Mouse (Mus musculus): Measurements from ENCODE around the gene 2810004N23Rik. TPM values are rescaled to one million over a fixed set of nuclear protein-coding genes. Genes with fewer than 3 reads are reported as not detected.

2810004N23Rik gene
- polyA plus RNA-seq, 1 experiment from 2014 or later, result 42.8 TPM

- ATAC-seq, result no peak
These were observed 6.8 kb upstream of the 2810004N23Rik start for GRCm38 (mm10) chr8:124869708-124870107.

GRCm38 (mm10) chr8:124867126-124867525 is 4.2 kb upstream of the 2810004N23Rik start:
- WGBS, result 52% methylated on average over 2 of the region's 2 CpGs
- ATAC-seq, result no peak
- Histone ChIP-seq H3K4me1 (ENCODE audit: control insufficient read depth, insufficient read depth, low read length) (peaks cover 11% of the 10 kb centered on the region; the same call in 1 of the 2 replicates), H3K9ac (ENCODE audit: low read depth, low read length) (no peak overlapping the region), H3K27me3 (replicated peaks; ENCODE audit: control insufficient read depth, insufficient read depth, low read length) (no peaks in the 10 kb centered on the region), H3K9me3 (ENCODE audit: control insufficient read depth, low read length) (no peaks in the 10 kb centered on the region), H3K27ac (ENCODE audit: low read length) (no peak overlapping the region), H3K36me3 (ENCODE audit: control insufficient read depth, insufficient read depth, low read length) (0 out of 2 replicates have a peak, but pooled peaks cover 3% of the 10 kb centered on the region), H3K4me3 (ENCODE audit: low read length) (no peak overlapping the region), H3K4me2 (ENCODE audit: low read depth, low read length) (no peak overlapping the region)

More at GRCm38 (mm10) chr8:124869708-124870107, 6.8 kb upstream of the 2810004N23Rik start:
- H3K36me3 ChIP-seq (ENCODE audit: control insufficient read depth, insufficient read depth, low read length), result 0 out of 2 replicates have a peak, but pooled peaks cover 3% of the 10 kb centered on the region
- 72% methylated on average over 6 of the region's 6 CpGs for WGBS
- H3K9me3 ChIP-seq (ENCODE audit: control insufficient read depth, low read length), result no peaks in the 10 kb centered on the region
- peaks cover 6% of the 10 kb centered on the region; the same call in 1 of the 2 replicates for H3K4me1 ChIP-seq (ENCODE audit: control insufficient read depth, insufficient read depth, low read length)
- no peak overlapping the region for H3K9ac ChIP-seq (ENCODE audit: low read depth, low read length)
- no peaks in the 10 kb centered on the region for H3K27me3 ChIP-seq (replicated peaks; ENCODE audit: control insufficient read depth, insufficient read depth, low read length)
- H3K27ac ChIP-seq (ENCODE audit: low read length), result no peak overlapping the region
- H3K4me3 ChIP-seq (ENCODE audit: low read length), result no peak overlapping the region
- no peak overlapping the region for H3K4me2 ChIP-seq (ENCODE audit: low read depth, low read length)

- Histone ChIP-seq H3K4me1 (ENCODE audit: control insufficient read depth, insufficient read depth, low read length) (peaks cover 13% of the 10 kb centered on the region; the same call in 1 of the 2 replicates), H3K9ac (ENCODE audit: low read depth, low read length) (no peak overlapping the region), H3K4me2 (ENCODE audit: low read depth, low read length) (no peak overlapping the region), H3K9me3 (ENCODE audit: control insufficient read depth, low read length) (no peaks in the 10 kb centered on the region), H3K27ac (ENCODE audit: low read length) (no peak overlapping the region), H3K4me3 (ENCODE audit: low read length) (no peak overlapping the region), H3K27me3 (replicated peaks; ENCODE audit: control insufficient read depth, insufficient read depth, low read length) (no peaks in the 10 kb centered on the region), H3K36me3 (ENCODE audit: control insufficient read depth, insufficient read depth, low read length) (no peaks in the 10 kb centered on the region)
- WGBS, result 75% methylated on average over 3 of the region's 3 CpGs
- ATAC-seq, result no peak
These were observed 3.7 kb upstream of the 2810004N23Rik start for GRCm38 (mm10) chr8:124866669-124867068.

GRCm38 (mm10) chr8:124863729-124864128 is 809 bp upstream of the 2810004N23Rik start:
- Histone ChIP-seq H3K36me3 (ENCODE audit: control insufficient read depth, insufficient read depth, low read length) (peaks cover 11% of the 10 kb centered on the region), H3K4me1 (ENCODE audit: control insufficient read depth, insufficient read depth, low read length) (peaks cover 16% of the 10 kb centered on the region; the same call in 1 of the 2 replicates), H3K9me3 (ENCODE audit: control insufficient read depth, low read length) (no peaks in the 10 kb centered on the region), H3K9ac (ENCODE audit: low read depth, low read length) (peak overlapping the region; percentile 94), H3K4me2 (ENCODE audit: low read depth, low read length) (peak overlapping the region; percentile 77), H3K4me3 (ENCODE audit: low read length) (peak overlapping the region; percentile 79), H3K27ac (ENCODE audit: low read length) (peak overlapping the region; percentile 89; the same call in 1 of the 2 replicates), H3K27me3 (replicated peaks; ENCODE audit: control insufficient read depth, insufficient read depth, low read length) (no peaks in the 10 kb centered on the region)
- ATAC-seq, result no peak
- WGBS, result 9% methylated on average over 8 of the region's 8 CpGs

GRCm38 (mm10) chr8:124863163-124863677 is 300 bp upstream of the 2810004N23Rik start:
- ATAC-seq, result no peak; the same call in 1 of the 2 replicates
- under 1% methylated on average over 33 of the region's 33 CpGs for WGBS
- Histone ChIP-seq H3K27ac (ENCODE audit: low read length) (peak overlapping the region; percentile 89), H3K4me2 (ENCODE audit: low read depth, low read length) (peak overlapping the region; percentile 77), H3K9me3 (ENCODE audit: control insufficient read depth, low read length) (no peaks in the 10 kb centered on the region), H3K4me1 (ENCODE audit: control insufficient read depth, insufficient read depth, low read length) (peaks cover 16% of the 10 kb centered on the region; the same call in 1 of the 2 replicates), H3K27me3 (replicated peaks; ENCODE audit: control insufficient read depth, insufficient read depth, low read length) (no peaks in the 10 kb centered on the region), H3K36me3 (ENCODE audit: control insufficient read depth, insufficient read depth, low read length) (peaks cover 15% of the 10 kb centered on the region), H3K4me3 (ENCODE audit: low read length) (peak overlapping the region; percentile 79), H3K9ac (ENCODE audit: low read depth, low read length) (peak overlapping the region; percentile 94)

- 95% methylated on average over 3 of the region's 3 CpGs for WGBS
- H3K36me3 ChIP-seq (ENCODE audit: control insufficient read depth, insufficient read depth, low read length), result peaks cover 39% of the 10 kb centered on the region
These were observed 2.7 kb downstream of the 2810004N23Rik start for GRCm38 (mm10) chr8:124860188-124860587.

GRCm38 (mm10) chr8:124859466-124859865 is 3.5 kb downstream of the 2810004N23Rik start:
- H3K9ac ChIP-seq (ENCODE audit: low read depth, low read length), result no peak overlapping the region
- peaks cover 10% of the 10 kb centered on the region; the same call in 1 of the 2 replicates for H3K4me1 ChIP-seq (ENCODE audit: control insufficient read depth, insufficient read depth, low read length)
- H3K27ac ChIP-seq (ENCODE audit: low read length), result no peak overlapping the region
- ATAC-seq, result no peak
- H3K9me3 ChIP-seq (ENCODE audit: control insufficient read depth, low read length), result peaks cover 18% of the 10 kb centered on the region
- no peak overlapping the region for H3K4me2 ChIP-seq (ENCODE audit: low read depth, low read length)
- H3K27me3 ChIP-seq (replicated peaks; ENCODE audit: control insufficient read depth, insufficient read depth, low read length), result no peaks in the 10 kb centered on the region
- no peak overlapping the region for H3K4me3 ChIP-seq (ENCODE audit: low read length)
- peaks cover 46% of the 10 kb centered on the region for H3K36me3 ChIP-seq (ENCODE audit: control insufficient read depth, insufficient read depth, low read length)

More at GRCm38 (mm10) chr8:124860188-124860587, 2.7 kb downstream of the 2810004N23Rik start:
- peaks cover 13% of the 10 kb centered on the region; the same call in 1 of the 2 replicates for H3K4me1 ChIP-seq (ENCODE audit: control insufficient read depth, insufficient read depth, low read length)
- no peak overlapping the region for H3K4me3 ChIP-seq (ENCODE audit: low read length)
- peaks cover 11% of the 10 kb centered on the region for H3K9me3 ChIP-seq (ENCODE audit: control insufficient read depth, low read length)
- ATAC-seq, result no peak
- H3K4me2 ChIP-seq (ENCODE audit: low read depth, low read length), result no peak overlapping the region
- no peak overlapping the region for H3K9ac ChIP-seq (ENCODE audit: low read depth, low read length)
- no peak overlapping the region for H3K27ac ChIP-seq (ENCODE audit: low read length)
- H3K27me3 ChIP-seq (replicated peaks; ENCODE audit: control insufficient read depth, insufficient read depth, low read length), result no peaks in the 10 kb centered on the region

GRCm38 (mm10) chr8:124853511-124853910 is 9.4 kb downstream of the 2810004N23Rik start:
- Histone ChIP-seq H3K4me1 (ENCODE audit: control insufficient read depth, insufficient read depth, low read length) (no peaks in the 10 kb centered on the region), H3K27me3 (replicated peaks; ENCODE audit: control insufficient read depth, insufficient read depth, low read length) (no peaks in the 10 kb centered on the region), H3K9ac (ENCODE audit: low read depth, low read length) (no peak overlapping the region), H3K4me3 (ENCODE audit: low read length) (no peak overlapping the region), H3K36me3 (ENCODE audit: control insufficient read depth, insufficient read depth, low read length) (peaks cover 45% of the 10 kb centered on the region), H3K4me2 (ENCODE audit: low read depth, low read length) (no peak overlapping the region), H3K9me3 (ENCODE audit: control insufficient read depth, low read length) (peaks cover 24% of the 10 kb centered on the region), H3K27ac (ENCODE audit: low read length) (no peak overlapping the region)
- no peak for ATAC-seq
- 90% methylated on average over 1 of the region's 1 CpGs for WGBS

- Histone ChIP-seq H3K36me3 (ENCODE audit: control insufficient read depth, insufficient read depth, low read length) (0 out of 2 replicates have a peak, but pooled peaks cover 7% of the 10 kb centered on the region), H3K9ac (ENCODE audit: low read depth, low read length) (no peak overlapping the region), H3K4me2 (ENCODE audit: low read depth, low read length) (no peak overlapping the region), H3K27ac (ENCODE audit: low read length) (no peak overlapping the region), H3K4me1 (ENCODE audit: control insufficient read depth, insufficient read depth, low read length) (no peaks in the 10 kb centered on the region), H3K9me3 (ENCODE audit: control insufficient read depth, low read length) (no peaks in the 10 kb centered on the region), H3K4me3 (ENCODE audit: low read length) (no peak overlapping the region), H3K27me3 (replicated peaks; ENCODE audit: control insufficient read depth, insufficient read depth, low read length) (no peaks in the 10 kb centered on the region)
- 82% methylated on average over 5 of the region's 5 CpGs for WGBS
- no peak for ATAC-seq
These were observed 17.3 kb downstream of the 2810004N23Rik start for GRCm38 (mm10) chr8:124845573-124845972.

Data from intestine, embryonic 16.5 days (tissue).